Mouse (Mus musculus) embryonic fibroblast, embryonic 13.5 days (primary cell): ENCODE measurements around the gene Spic.
"Not testable (repeated sequence)": the region's sequence is repeated elsewhere in the genome, so short reads cannot be mapped to it uniquely, and the experiment has no call there.

Experiments
- CTCF ChIP-seq: IDR thresholded peaks from 2 replicates; pipeline ENCODE4 v1.5.1; 2011; ENCODE audit warnings: mild to moderate bottlenecking, control low read depth, low read length, moderate library complexity, borderline replicate concordance; ENCODE audit not compliant: insufficient read depth
- POLR2A ChIP-seq: IDR thresholded peaks from 2 replicates; pipeline ENCODE4 v1.6.1; 2011; ENCODE audit warnings: low read depth, mild to moderate bottlenecking, control low read depth, low read length, moderate library complexity

DNA sequence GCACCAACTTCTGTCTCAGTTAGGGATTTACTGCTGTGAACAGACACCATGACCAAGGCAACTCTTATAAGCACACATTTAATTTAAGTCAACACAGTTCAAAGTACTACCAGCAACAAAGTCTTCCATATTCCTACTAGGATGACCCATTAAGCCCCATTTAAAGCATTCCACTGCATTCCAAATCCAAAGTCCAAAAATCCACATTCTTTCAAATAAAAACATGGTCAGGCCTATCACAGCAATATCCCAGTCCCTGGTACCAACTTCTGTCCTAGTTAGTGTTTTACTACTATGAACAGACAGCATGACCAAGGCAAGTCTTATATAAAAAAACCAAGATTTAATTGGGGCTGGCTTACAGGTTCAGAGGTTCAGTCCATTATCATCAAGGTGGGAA lies 21.0 kb downstream of the Spic start:
- not testable (repeated sequence) for TF ChIP-seq CTCF, POLR2A
